Mouse (Mus musculus): ENCODE measurements around the gene Cdc42ep3. TPM values are rescaled to one million over a fixed set of nuclear protein-coding genes. Genes with fewer than 3 reads are reported as not detected.

Gene Cdc42ep3
- polyA plus RNA-seq, 1 experiment from 2014 or later: 58.4 TPM

DNA sequence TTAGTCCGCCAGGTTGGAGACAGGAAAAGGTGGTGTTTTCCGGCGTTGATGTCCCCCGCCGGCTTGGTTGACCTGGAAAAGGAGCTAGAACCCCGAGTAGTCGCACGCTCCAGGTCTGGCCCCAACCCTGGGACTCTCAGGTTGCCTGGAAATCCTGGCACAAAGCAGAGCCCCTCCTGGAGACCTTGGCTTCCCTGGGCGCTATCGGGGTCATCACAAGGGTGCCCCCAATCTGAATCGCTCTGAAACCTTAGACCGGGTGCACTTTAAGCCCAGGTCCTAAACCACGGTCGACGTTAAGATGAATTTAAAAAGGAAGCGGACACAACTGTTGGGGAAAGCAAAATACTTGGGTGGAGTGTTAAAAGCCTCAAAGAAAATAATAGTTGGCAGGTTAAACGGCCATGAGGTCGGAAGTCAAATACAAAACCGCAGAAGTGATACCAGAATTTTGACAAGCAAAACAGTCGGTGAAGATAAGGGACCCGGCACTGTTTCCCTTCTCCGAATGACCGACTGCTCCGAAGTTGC is 1.2 kb upstream of the Cdc42ep3 start:
- under 1% methylated on average over 24 of the region's 24 CpGs for WGBS (ENCODE audit: insufficient replicate concordance)
- Histone ChIP-seq H3K36me3 (peaks cover 12% of the 10 kb centered on the region), H3K27me3 (no peaks in the 10 kb centered on the region; the same call in 1 of the 2 replicates), H3K9ac (peak overlapping the region; percentile 96), H3K4me1 (replicated peaks) (peaks cover 61% of the 10 kb centered on the region), H3K27ac (peak overlapping the region; percentile 94), H3K4me2 (peak overlapping the region; percentile 100), H3K9me3 (replicated peaks) (no peaks in the 10 kb centered on the region), H3K4me3 (replicated peaks) (peak overlapping the region; percentile 84)
- DNase-seq (no peak), ATAC-seq (ENCODE audit: low read depth) (0 out of 2 replicates have a peak, but pooled peaks have one; percentile 1)

DNA sequence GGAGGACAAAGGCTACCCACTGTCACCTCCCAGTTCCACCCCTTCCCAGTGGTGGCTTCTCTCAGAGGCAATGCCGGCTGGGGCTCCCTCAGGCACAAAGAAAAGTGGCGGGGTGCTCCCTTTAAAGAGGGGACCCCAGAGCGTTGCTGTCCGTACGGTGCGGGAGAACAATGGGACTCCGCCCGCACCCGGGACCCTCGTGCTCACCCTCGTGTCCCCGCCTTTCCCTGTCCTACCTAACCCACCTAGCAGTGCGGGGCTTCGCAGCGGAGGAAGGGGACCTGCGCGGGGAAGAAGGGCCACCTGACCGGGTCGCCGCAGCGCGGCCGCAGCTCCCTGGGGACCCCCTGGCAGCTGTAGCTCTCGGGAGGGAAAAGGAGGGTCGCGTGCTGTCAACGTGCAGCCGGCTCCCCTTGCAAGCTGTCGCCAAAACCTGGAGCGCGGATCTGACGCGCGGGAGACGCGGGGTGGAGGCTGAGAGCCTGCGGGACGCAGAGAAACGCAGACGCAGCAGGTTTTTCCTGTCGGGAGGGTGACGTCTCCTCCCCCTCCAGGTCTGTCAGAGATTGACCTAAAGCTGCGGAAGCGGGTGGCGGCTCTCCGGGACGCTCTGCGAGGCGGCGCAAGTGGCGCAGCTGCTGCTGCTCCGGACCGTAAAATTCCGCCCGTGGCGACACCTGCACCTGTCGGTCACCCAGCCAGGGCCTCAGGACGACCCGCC is 540 bp upstream of the Cdc42ep3 start:
- Histone ChIP-seq H3K4me3 (replicated peaks) (peak overlapping the region; percentile 84), H3K9ac (peak overlapping the region; percentile 96), H3K27ac (peak overlapping the region; percentile 94), H3K4me1 (replicated peaks) (peaks cover 61% of the 10 kb centered on the region), H3K27me3 (no peaks in the 10 kb centered on the region; the same call in 1 of the 2 replicates), H3K36me3 (peaks cover 12% of the 10 kb centered on the region), H3K9me3 (replicated peaks) (no peaks in the 10 kb centered on the region), H3K4me2 (peak overlapping the region; percentile 100)
- DNase-seq: peak; percentile 74
- peak; percentile 16 for ATAC-seq (ENCODE audit: low read depth)
- WGBS (ENCODE audit: insufficient replicate concordance): under 1% methylated on average over 58 of the region's 59 CpGs

DNA sequence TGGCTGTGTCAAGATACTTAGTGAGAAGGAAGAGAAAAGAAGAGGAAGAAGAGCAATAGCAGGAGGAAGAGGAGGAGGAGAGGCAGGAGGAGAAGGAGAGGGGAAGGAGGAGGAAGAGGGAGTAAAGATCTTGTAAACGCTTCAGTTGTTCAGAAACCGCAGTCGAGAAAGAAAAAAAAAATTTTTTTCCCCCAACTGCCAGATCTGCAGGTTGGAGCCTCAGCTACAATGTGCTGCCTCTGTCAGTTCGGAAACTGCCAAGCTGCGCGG is 782 bp downstream of the Cdc42ep3 start:
- no peak for ATAC-seq (ENCODE audit: low read depth)
- Histone ChIP-seq H3K27ac (peak overlapping the region; percentile 94), H3K4me3 (replicated peaks) (peak overlapping the region; percentile 84), H3K4me1 (replicated peaks) (peaks cover 63% of the 10 kb centered on the region), H3K36me3 (peaks cover 24% of the 10 kb centered on the region), H3K4me2 (peak overlapping the region; percentile 100), H3K27me3 (no peaks in the 10 kb centered on the region; the same call in 1 of the 2 replicates), H3K9ac (peak overlapping the region; percentile 96), H3K9me3 (replicated peaks) (no peaks in the 10 kb centered on the region)
- 1% methylated on average over 6 of the region's 6 CpGs for WGBS (ENCODE audit: insufficient replicate concordance)
- no peak for DNase-seq

- 12% methylated on average over 16 of the region's 16 CpGs for WGBS (ENCODE audit: insufficient replicate concordance)
- peaks cover 28% of the 10 kb centered on the region for H3K36me3 ChIP-seq
- H3K9me3 ChIP-seq (replicated peaks): no peaks in the 10 kb centered on the region
- peak overlapping the region; percentile 100 for H3K4me2 ChIP-seq
- peak overlapping the region; percentile 84 for H3K4me3 ChIP-seq (replicated peaks)
- peak overlapping the region; percentile 94 for H3K27ac ChIP-seq
- H3K4me1 ChIP-seq (replicated peaks): peaks cover 68% of the 10 kb centered on the region
- H3K27me3 ChIP-seq: no peaks in the 10 kb centered on the region; the same call in 1 of the 2 replicates
- DNase-seq: no peak
- no peak for ATAC-seq (ENCODE audit: low read depth)
- H3K9ac ChIP-seq: peak overlapping the region; percentile 96
Observed at GRCm38 (mm10) chr17:79353446-79354173, 1.3 kb downstream of the Cdc42ep3 start.

DNA sequence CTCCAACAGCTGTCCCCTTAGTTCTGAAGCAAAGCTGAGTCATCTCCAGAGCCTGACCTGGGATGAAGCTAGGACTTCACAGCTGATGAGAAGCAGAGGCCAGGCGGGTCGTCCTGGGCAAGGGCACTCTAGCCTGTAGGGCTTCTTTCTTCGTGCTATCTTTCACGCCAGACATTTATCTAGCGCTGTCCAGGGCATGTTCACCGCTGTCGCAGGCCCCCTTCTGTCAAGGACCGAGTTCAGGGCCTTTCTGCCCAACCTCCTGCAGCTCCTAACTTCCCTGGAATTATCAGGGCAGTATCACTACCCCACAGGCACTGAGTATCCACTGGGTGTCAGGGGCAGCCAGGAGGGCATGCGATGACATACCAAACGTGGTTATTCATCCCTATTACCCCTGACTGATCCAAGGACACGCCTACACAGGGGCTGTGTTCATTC is 4.1 kb downstream of the Cdc42ep3 start:
- H3K27ac ChIP-seq: peak overlapping the region; percentile 98
- peaks cover 82% of the 10 kb centered on the region for H3K4me1 ChIP-seq (replicated peaks)
- 17% methylated on average over 11 of the region's 11 CpGs for WGBS (ENCODE audit: insufficient replicate concordance)
- peak overlapping the region; percentile 62 for H3K9ac ChIP-seq
- H3K9me3 ChIP-seq (replicated peaks): no peaks in the 10 kb centered on the region
- peak overlapping the region; percentile 84 for H3K4me3 ChIP-seq (replicated peaks)
- DNase-seq (peak; percentile 85), ATAC-seq (ENCODE audit: low read depth) (peak; percentile 89)
- H3K4me2 ChIP-seq: peak overlapping the region; percentile 100
- H3K27me3 ChIP-seq: no peaks in the 10 kb centered on the region
- peaks cover 57% of the 10 kb centered on the region for H3K36me3 ChIP-seq

DNA sequence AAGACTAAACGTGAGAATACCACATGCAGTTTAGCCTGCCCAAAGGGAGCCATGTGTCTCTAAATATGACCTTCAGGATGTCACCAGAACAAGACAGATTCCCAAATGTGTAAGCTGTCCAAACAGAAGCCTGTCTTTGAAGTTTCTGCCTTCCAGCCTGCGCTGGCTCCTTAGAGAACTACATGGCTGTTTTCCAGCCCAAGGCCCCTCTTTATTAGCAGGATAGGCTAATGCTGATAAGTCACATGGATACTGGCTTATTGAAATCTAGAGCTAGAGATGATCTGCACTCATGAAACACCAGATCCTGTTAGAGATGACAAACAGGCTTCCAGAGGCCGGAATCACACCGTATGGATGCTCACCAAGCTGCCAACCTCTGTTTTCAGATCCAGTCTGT is 5.5 kb downstream of the Cdc42ep3 start:
- no peaks in the 10 kb centered on the region for H3K27me3 ChIP-seq
- whole genome bisulfite sequencing (ENCODE audit: insufficient replicate concordance): 82% methylated on average over 4 of the region's 4 CpGs
- ATAC-seq (ENCODE audit: low read depth): no peak
- H3K36me3 ChIP-seq: peaks cover 71% of the 10 kb centered on the region
- H3K9me3 ChIP-seq (replicated peaks): no peaks in the 10 kb centered on the region
- peak overlapping the region; percentile 62 for H3K9ac ChIP-seq
- DNase-seq: no peak
- H3K4me1 ChIP-seq (replicated peaks): peaks cover 91% of the 10 kb centered on the region
- peak overlapping the region; percentile 26 for H3K4me3 ChIP-seq (replicated peaks)
- peak overlapping the region; percentile 100 for H3K4me2 ChIP-seq
- peak overlapping the region; percentile 98 for H3K27ac ChIP-seq

DNA sequence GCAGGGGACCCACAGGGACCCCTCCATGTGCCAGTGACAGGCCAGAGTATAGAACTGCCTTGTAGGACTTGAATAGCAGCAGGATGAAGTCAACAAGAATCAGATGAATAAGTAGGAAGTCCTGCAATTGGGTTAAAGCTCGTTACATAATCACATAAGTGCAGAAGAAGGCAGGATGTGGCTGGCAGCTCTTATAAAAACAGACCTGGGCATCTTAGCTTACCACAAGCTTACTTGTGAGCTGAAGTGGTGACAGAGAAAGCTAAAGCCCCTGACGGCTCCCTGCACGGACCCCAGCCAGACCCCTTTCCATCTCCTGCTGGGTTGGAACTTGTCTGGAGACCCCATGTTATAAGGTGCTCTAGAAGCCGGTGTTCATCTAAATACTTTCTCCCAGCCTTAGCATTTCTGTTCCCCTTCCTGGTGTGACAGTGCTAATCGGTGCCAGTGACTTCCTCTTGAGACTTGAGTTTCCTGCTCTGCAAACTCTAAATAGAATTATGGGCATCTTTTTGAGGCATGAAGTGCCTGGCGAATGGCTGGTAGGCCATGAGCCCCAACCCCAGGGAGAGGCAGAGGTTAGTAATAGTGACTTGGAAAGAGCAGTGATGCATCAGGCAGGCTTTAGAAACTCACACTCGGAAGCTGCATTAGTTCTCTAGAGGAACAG is 6.8 kb downstream of the Cdc42ep3 start:
- Histone ChIP-seq H3K27ac (peak overlapping the region; percentile 98), H3K4me3 (replicated peaks) (peak overlapping the region; percentile 11), H3K4me2 (peak overlapping the region; percentile 100), H3K9ac (peak overlapping the region; percentile 36; the same call in 1 of the 2 replicates), H3K4me1 (replicated peaks) (peaks cover 98% of the 10 kb centered on the region), H3K36me3 (peaks cover 75% of the 10 kb centered on the region), H3K27me3 (no peaks in the 10 kb centered on the region), H3K9me3 (replicated peaks) (no peaks in the 10 kb centered on the region)
- no peak for ATAC-seq (ENCODE audit: low read depth)
- DNase-seq: no peak
- 34% methylated on average over 7 of the region's 7 CpGs for WGBS (ENCODE audit: insufficient replicate concordance)

DNA sequence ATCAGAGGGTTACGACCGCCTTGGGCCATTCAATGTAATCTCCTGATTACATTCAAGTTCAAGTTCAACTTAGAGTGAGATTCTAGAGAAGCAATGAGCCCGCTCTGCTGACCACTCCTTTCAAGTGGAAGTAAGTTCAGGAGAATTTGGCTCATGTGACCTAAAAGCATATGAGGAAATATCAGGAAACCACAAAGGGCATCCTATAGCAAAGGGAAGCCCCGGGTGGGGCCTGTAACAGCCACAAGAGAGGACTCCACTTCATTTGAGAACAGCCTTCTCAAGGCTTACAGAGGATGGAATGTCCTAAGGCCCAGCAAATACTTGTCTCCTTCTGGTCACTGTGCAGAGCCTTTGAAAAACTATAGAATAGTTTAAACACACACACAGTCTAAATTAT is 7.6 kb downstream of the Cdc42ep3 start:
- Histone ChIP-seq H3K27ac (0 out of 2 replicates have a peak overlapping the region, but pooled peaks have one; percentile 98), H3K4me3 (replicated peaks) (0 out of 2 replicates have a peak overlapping the region, but pooled peaks have one; percentile 11), H3K9me3 (replicated peaks) (no peaks in the 10 kb centered on the region), H3K36me3 (peaks cover 71% of the 10 kb centered on the region), H3K4me1 (replicated peaks) (peaks cover 99% of the 10 kb centered on the region), H3K9ac (peak overlapping the region; percentile 36; the same call in 1 of the 2 replicates), H3K27me3 (no peaks in the 10 kb centered on the region), H3K4me2 (peak overlapping the region; percentile 100; the same call in 1 of the 2 replicates)
- WGBS (ENCODE audit: insufficient replicate concordance): 38% methylated on average over 4 of the region's 4 CpGs
- DNase-seq: no peak
- ATAC-seq (ENCODE audit: low read depth): no peak

GRCm38 (mm10) chr17:79345001-79345709 is 9.7 kb downstream of the Cdc42ep3 start:
- Histone ChIP-seq H3K36me3 (peaks cover 84% of the 10 kb centered on the region), H3K4me2 (peak overlapping the region; percentile 53), H3K9me3 (replicated peaks) (no peaks in the 10 kb centered on the region), H3K4me1 (replicated peaks) (peaks cover 95% of the 10 kb centered on the region), H3K27ac (peak overlapping the region; percentile 48; the same call in 1 of the 2 replicates), H3K27me3 (no peaks in the 10 kb centered on the region), H3K9ac (peak overlapping the region; percentile 48; the same call in 1 of the 2 replicates), H3K4me3 (replicated peaks) (no peak overlapping the region)
- DNase-seq (no peak), ATAC-seq (ENCODE audit: low read depth) (no peak)
- 91% methylated on average over 25 of the region's 25 CpGs for WGBS (ENCODE audit: insufficient replicate concordance)

DNA sequence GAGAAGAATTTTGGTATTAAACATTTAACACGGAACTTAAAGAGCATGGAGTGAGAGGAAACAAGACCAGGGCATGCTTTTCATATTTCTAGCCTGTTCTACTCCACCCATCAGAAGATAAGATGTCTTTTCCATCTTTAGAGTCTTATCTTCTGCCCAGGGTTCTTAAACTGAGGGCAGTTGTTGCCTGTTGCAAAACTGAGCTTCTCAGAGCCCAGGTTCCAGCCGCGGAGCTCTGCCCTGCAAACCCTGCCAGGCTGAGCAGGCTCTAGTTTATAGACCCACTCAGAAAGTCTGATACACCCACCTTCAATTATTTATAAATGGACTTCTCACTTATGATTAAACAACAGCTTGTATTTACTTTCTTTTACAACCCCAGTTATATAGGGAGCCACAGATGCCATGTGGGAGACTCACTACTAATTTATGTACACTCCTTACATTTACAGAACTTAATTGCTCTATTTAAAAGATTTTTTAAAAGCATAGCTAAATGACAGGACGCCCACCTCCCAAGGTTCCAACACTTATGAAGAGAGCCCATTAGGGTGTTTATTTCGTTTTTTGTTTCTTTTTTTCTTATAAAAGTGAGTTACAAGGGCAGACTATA is 11.5 kb downstream of the Cdc42ep3 start:
- H3K4me3 ChIP-seq (replicated peaks): peak overlapping the region; percentile 23
- no peaks in the 10 kb centered on the region for H3K27me3 ChIP-seq
- peaks cover 84% of the 10 kb centered on the region for H3K36me3 ChIP-seq
- WGBS (ENCODE audit: insufficient replicate concordance): 34% methylated on average over 5 of the region's 5 CpGs
- peaks cover 94% of the 10 kb centered on the region for H3K4me1 ChIP-seq (replicated peaks)
- H3K4me2 ChIP-seq: peak overlapping the region; percentile 53
- H3K9me3 ChIP-seq (replicated peaks): no peaks in the 10 kb centered on the region
- ATAC-seq (ENCODE audit: low read depth) (peak; percentile 86), DNase-seq (no peak)
- H3K27ac ChIP-seq: peak overlapping the region; percentile 48
- peak overlapping the region; percentile 48 for H3K9ac ChIP-seq

Data from liver, embryonic 13.5 days (tissue).